Mouse (Mus musculus) gastrocnemius, adult 2 months (tissue): ENCODE measurements around the gene Alox5. TPM values are rescaled to one million over a fixed set of nuclear protein-coding genes. Genes with fewer than 3 reads are reported as not detected.
A peak's percentile ranks its signal among the peaks of the same experiment; 100 is the strongest.

Experiments
- DNase-seq: peaks from one replicate; pipeline ENCODE4 v3.0.0; 2022
- H3K27ac ChIP-seq: fragments of 200-600 bp; 2 replicates; pipeline ENCODE4 v1.8.1; 2022; ENCODE audit warnings: mild to moderate bottlenecking
- H3K4me3 ChIP-seq: fragments of 200-600 bp; 2 replicates; pipeline ENCODE4 v1.8.1; 2022; ENCODE audit warnings: mild to moderate bottlenecking, moderate library complexity
- CTCF ChIP-seq: fragments of 200-600 bp; IDR thresholded peaks from 2 replicates; pipeline ENCODE4 v1.8.1; 2022; ENCODE audit warnings: antibody characterized with exemption, mild to moderate bottlenecking, moderate library complexity
- intact Hi-C: fragments of 180-260 bp; cut with DNase I; formaldehyde crosslinking; loops from one replicate; pipeline ENCODE4 v1.15.1; 2025
- total RNA-seq, 2 experiments: library from RNA; stranded (reverse); gene quantifications; 2 replicates each; pipeline ENCODE4 v1.2.3; 2021

Gene Alox5
- total RNA-seq, 2 experiments from 2014 or later, result 0.82 to 1.0 TPM

DNA sequence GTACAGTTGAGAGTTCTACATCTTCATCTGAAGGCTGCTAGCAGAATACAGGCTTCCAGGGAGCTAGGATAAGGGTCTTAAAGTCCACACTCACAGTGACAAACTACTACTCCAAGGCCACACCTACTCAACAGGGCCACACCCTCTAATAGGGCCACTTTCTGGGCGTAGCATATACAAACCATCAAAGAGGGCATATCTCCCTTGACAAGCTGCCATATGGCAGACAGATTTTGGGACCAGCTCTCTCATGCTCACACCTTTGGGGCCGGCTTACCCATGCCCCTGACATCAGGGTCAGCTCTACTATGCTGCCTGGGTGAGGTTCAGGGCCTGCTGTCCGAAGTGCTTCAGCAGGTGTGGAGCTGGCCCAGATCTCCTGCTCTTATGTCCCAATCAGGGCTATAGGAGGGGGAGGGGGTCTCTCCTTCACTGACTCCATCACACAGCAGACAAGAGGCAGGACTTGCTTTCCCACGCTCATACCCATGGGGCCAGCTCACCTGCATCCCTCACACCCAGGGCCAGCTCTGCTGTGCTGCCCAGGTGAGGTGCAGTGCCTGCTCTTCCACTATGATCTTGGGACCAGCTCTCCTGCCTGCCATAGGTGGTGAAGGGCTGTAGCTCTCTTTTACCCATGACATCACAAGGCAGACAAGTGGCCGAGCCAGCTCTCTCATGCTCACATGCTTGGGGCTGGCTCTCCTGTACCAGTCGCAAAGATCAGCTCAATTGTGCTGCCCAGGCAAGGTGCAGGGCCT, 90.6 kb downstream of the Alox5 start:
- no peak for DNase-seq
- intact Hi-C loops, result no loop called here
- no peak overlapping the region for H3K27ac ChIP-seq
- TF ChIP-seq CTCF, result no peak
- no peak overlapping the region for H3K4me3 ChIP-seq

DNA sequence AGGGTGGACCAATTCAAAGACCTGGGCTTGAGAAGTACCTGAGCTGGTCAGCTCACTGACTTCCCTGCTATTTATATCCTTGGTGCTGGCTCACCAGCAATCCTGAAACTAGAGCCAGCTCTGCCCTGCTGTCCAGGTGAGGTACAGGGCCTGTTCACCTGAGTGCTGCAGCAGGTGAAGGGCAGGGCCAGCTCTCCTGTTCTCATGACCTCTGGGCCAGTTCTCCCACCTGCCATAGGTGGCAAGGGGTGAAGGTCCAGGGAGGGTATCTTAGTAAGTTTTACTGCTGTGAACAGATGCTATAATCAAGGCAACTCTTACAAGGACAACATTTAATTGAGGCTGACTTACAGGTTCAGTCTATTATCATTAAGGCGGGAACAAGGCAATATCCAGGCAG, 91.2 kb downstream of the Alox5 start:
- no peak overlapping the region for H3K4me3 ChIP-seq

DNA sequence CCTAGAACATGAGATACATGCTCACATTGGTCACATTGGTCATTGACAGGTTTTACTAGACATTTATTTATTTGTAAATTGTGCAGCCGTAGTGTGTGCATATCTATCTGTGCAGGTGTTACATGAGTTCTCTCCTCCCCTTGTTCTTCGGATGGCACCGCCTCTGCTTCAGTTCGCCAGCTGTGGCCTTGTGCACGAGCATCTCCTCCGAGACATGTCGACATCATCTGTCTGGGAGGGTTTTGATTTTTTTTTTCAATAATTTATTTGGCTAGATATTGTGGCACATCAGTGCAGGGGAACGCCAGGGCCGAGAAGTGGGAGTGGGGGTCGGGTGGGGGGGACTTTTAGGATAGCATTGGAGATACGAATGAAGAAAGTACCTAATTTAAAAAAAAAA, 93.0 kb downstream of the Alox5 start:
- intact Hi-C loops, result no loop called here
- Histone ChIP-seq H3K27ac (no peak overlapping the region), H3K4me3 (no peak overlapping the region)
- no peak for DNase-seq
- TF ChIP-seq CTCF, result no peak

More for the DNA sequence above, 91.2 kb downstream of the Alox5 start:
- intact Hi-C loops, result no loop called here
- no peak overlapping the region for H3K27ac ChIP-seq
- DNase-seq, result peak; percentile 22
- no peak for TF ChIP-seq CTCF

DNA sequence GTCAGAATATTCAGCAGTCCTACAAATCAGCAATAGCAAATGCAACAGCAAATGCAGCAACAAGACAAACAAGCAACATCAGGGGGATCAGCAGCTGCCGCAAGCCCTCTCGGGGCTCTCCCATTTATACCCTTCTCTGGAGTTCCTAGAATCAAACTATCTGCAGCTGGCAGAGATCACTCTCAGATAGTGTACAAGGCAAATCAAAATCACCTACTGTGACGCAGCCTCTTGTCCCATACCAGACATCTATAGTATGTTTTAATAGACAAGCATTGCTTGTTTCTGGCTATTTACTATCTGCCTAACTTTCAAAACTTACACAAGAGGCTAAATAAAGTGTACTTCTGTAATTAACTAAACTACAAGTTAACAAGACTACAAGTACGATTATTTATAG, 99.0 kb downstream of the Alox5 start:
- intact Hi-C loops, result no loop called here

DNA sequence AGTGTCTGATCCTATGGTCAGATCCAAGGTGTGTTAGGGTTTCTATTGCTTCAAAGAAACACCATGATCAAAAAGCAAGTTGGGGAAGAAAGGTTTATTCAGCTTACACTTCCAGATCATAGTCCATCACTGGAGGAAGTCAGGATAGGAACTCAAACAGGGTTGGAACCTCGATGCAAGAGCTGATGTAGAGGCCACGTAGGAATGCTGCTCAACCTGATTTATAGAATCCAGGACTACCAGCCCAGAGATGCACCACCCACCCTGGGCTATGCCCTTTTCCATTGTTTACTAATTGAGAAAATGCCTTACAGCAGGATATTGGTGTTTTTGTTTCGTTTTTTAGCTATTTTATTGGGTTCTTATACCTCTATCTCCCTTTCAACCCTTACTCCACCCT, 99.5 kb downstream of the Alox5 start:
- intact Hi-C loops, result no loop called here
- no peak for TF ChIP-seq CTCF
- Histone ChIP-seq H3K4me3 (no peak overlapping the region), H3K27ac (no peak overlapping the region)
- no peak for DNase-seq

More for the DNA sequence above, 99.0 kb downstream of the Alox5 start:
- no peak for TF ChIP-seq CTCF
- Histone ChIP-seq H3K4me3 (no peak overlapping the region), H3K27ac (no peak overlapping the region)
- DNase-seq, result no peak

Other genes with a start within 250 kb of the Alox5 start
- gene Zfand4, start 197.0 kb downstream of the Alox5 start, total RNA-seq, result under 1 TPM; 0.59 to 0.64 TPM
- gene March8, start 123.2 kb downstream of the Alox5 start, total RNA-seq, result 10 to 100 TPM; 26.8 to 31.1 TPM
- gene Olfr211, start 27.9 kb upstream of the Alox5 start, total RNA-seq, result not detected
- gene Olfr212, start 45.3 kb upstream of the Alox5 start, total RNA-seq, result under 1 TPM in 1 of 2 experiments, not detected in 1; 0.08 TPM
- gene Olfr213, start 77.3 kb upstream of the Alox5 start, total RNA-seq, result not detected
- gene Gm5580, start 90.0 kb upstream of the Alox5 start, total RNA-seq, result under 1 TPM; 0.64 to 0.71 TPM
- gene Olfr214, start 93.1 kb upstream of the Alox5 start, total RNA-seq, result not detected
- not detected for gene Olfr215, start 123.0 kb upstream of the Alox5 start, total RNA-seq
- 1 to 10 TPM; 7.7 to 7.9 TPM for gene Zfp422, start 167.8 kb upstream of the Alox5 start, total RNA-seq
- gene Depp1, start 189.4 kb upstream of the Alox5 start, total RNA-seq, result 10 to 100 TPM in 1 of 2 experiments, 1 to 10 TPM in 1; 6.2 to 24.0 TPM
- gene Rassf4, start 212.8 kb upstream of the Alox5 start, total RNA-seq, result 1 to 10 TPM; 1.7 to 2.3 TPM